Mouse (Mus musculus) adrenal gland, postnatal 4 days (tissue): ENCODE data around the gene Zfp512b. TPM values are rescaled to one million over a fixed set of nuclear protein-coding genes. Genes with fewer than 3 reads are reported as not detected.

Experiments
- DNase-seq, 2 experiments: peaks; one replicate each; pipeline ENCODE4 v3.0.0; 2021 to 2022; ENCODE audit warnings: low spot score in 2 of 2, mixed read lengths in 2 of 2
- total RNA-seq, 2 experiments: library from RNA; stranded (reverse); gene quantifications; 2 replicates each; pipeline ENCODE4 v1.2.3; 2021

The Zfp512b gene
- total RNA-seq, 2 experiments from 2014 or later = 141 to 143 TPM

DNA sequence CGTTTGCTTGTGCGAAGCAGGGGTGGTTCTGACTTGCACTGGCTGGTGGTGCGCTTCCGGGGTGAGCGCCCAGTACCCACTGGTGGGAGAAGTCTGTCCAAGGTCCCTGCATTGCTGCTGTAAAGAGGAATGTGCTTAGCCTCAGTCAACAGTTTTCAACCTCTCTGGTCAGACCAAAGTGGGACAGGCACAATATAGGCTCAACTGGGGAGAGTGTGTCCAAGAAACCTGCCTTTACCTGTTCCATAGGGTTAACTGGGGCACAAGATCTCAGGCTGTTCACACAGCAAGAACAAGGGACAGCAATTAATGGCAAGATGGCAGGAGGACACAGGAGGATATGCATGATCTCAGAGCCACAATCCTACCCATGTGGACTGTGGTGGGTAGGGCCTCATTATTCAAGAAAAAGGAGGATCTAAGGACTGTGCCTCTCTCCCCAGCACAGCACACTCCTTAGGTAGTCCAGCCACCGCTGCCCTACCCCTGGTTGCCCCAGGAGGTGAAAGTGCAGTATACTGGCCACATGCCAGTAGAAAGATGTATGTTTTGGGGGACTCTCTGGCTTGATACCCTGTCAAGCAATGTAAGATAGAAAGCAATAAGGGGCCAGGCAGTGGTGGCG lies 17.6 kb downstream of the Zfp512b start:
- no peak for DNase-seq

DNA sequence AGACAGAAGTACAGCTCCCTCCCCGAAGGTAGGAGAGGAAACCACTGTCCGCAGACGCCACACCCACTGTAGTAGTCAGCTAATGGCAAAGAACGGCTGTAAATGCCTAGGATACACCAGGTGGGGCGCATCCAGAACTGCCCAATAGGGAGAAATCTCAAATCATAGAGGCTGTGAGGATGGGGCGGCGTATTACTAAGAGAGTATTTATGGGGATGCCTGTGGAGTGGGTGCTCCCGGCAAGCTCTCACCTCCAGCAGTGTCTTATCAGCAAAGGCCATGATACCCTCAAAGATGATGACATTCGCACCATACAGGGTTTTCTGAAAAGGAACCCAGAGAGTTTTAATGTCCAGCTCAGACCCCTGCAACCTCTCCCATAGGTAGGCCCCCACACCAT lies 18.6 kb downstream of the Zfp512b start:
- no peak for DNase-seq

DNA sequence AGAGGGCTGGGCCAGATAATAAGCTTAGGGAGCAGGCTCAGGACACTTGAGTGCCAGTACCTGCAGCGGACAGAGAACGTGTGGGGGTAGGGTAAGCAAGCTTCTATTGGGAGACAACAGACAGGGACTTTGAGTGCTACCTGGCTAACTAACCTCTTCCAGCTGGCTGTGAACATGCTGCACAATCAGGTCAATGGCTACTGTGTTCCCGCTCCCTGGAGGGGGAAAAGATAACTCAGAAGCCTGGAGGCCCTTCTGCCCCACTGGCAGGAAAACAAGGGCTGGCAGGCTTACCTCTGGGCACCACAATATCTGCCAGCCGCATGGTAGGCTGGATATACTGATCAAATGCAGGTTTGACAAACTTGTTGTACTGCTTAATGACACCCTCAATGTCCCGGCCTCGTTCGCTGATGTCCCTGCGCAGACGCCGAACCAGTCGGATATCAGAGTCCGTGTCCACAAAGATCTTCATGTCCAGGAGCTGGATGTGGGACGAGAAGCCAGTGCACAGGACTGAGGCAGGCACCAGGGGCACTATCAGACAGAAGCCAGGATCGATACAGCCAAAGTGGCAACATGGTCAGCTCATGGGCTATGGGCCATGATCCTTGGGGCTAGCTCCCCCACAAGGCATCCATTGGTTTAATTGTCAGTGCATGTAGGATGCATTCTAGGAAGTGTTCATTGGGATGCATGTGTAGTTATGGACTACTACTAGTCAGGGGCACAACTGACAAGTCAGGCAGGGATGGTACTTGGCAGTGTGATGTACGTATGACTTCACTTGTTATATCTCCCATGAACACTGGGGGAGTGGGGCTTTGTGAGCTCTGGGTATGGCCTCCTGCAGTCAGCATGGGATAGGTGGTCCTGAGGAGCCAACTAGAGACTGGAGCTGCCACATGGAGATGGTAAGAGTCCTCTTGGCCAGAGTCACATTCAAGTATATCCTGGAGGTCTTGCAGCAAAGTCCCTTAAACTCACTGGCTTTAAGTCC lies 19.4 kb downstream of the Zfp512b start:
- DNase-seq = no peak

DNA sequence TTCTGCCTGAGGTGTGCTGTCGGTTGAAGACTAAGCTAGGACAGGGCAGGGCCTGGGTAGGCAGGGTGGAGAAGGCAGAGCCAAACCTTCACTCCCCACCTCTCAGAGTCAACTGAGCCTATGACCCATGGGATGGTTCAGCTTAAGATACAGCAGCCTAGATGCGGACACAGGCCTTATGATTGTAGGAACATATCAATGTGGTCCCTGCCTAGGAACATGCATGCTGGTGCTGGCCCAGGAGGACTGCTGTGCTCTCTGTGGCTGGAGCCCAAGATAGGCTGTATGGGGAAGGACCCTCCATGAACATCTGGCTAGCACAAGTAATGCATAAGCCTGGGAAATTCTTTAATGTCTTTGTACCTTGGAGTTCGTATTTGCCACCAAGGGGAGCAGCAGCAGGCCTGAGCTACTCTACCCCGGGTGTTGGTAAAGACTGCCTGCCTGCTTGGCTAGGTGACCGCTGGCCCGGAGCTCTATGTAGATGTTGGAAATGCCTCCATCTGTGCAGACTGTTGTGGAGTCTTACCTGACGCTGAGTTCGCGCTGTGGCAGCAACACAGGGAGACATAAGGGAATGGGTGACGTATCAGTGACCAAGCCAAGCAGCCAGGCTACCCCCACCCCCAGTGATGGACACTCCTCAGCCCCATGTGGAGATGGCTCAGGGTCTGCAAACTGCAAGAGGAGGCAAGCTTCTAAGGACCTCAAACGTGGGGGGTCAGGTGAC lies 20.5 kb downstream of the Zfp512b start:
- no peak for DNase-seq

DNA sequence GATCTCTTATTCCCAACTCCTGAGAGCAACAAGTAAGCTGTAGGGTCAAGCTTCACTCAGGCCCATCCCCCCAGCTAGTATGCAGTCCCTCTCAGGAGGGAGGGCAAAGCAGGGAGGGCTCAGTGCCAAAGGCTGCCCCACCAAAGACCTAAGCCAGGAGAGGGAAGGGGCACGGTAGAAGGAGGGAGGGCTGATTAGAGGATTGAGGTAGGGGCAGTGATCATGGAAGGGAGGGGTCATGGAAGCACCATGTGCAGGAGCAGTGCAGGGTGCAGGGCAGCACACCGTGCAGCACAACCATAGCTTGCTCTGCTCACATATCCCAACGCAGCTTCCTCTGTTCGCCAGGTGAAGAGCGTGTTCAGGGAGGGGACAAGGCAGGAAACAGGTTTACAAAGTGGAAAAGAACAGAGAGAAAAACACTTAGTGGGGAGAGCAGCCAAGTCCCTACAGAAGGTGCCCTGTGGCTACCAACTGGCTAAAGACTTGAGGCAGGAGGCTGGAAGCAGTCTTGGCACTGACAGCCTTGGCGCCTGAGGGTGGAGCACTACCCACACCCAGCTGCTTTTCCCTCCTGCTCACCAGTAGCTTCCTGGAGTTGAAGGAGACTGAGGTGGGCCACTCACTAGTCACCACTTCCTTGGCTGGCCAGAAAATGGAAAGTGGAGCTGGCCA lies 21.5 kb downstream of the Zfp512b start:
- no peak for DNase-seq

DNA sequence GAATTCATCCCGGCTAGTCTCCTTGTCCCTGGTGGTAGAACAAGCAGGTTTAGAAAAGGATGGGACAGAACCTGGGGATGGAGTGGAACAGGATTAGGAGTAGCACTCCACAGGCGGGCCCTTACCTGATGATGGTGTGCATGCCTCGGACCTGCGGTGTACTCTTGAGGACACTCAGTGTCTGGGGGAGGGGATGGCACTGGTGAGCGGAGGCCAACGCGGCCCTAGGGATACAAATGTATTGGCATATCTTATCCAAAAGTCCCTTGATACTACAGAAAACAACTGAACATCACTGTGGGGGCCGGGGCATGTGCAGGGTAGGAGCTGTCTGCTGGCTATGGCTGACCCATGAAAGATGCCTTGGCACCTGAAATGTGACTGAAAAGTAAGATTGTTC lies 22.2 kb downstream of the Zfp512b start:
- DNase-seq = no peak

DNA sequence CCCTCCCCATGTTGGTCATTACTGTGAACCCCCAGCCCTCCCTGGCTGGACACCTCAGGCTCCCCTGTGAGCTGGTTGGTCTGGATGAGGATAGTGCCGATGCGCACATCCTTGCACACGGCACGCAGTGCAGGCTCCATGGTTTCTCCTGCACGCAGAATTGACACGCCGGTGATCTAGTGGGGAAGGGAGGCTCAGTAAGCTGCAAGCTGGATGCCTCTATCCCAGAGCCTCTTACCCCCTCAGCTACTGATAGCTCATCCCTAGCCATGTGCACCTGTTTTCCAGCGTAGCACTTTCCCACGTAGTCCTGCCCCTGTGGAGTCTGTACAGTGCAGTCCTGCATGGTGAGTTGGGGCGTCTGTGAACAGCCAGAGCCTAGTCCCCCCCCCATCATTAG lies 22.7 kb downstream of the Zfp512b start:
- no peak for DNase-seq

DNA sequence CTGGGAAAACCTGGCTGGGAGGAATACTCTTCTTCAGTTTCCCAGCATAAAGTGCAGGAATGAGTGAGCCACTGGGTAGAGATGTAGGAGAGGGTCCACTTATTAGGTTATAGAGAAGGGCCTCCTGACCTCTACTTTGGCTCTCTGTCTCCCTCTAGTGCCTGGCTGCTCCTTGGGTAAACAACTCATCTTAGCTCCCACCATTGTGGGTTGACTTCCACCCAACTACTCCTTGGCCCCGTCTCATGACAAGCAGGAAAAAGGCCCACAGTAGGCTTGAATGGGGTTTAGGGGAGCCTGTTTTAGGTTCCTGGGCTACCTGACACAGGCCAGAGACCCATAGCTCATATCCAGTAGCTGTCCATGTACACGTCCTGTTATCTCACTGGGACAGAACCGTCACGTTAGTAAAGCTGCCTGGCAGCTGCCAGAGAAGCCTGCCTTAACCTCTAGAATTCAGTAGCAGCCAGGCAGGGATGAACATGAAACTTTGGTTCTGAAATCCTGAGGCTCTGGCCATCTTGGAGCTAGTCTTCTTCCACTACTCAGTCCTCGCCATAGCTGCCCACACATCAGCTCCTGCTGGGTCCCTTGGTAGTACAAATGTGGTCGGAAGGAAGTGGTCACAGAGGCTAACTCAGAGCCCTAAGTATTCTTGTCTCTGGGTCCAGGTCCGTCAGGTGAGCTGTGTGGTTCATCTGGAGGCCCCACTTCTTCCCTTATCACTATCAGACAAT lies 24.2 kb downstream of the Zfp512b start:
- no peak for DNase-seq

DNA sequence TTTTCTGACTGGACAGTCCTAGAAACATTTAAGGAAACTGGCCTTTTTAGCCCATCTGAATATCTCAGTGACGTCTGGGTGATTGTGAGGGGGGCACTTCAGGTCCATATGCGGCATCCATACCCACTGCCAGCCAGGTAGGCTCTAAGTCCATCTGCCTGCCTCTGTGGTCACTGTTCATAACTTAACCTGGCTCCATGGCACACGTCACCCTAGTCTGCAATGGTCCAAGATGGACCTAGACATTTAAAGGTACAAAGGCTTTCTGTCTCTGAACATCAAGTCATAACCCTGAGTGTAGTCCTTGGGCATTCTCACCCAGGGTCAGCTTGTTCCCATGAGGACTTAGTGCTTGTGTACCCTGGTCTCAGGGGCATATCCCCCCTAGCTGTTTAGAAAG lies 25.3 kb downstream of the Zfp512b start:
- DNase-seq = no peak

DNA sequence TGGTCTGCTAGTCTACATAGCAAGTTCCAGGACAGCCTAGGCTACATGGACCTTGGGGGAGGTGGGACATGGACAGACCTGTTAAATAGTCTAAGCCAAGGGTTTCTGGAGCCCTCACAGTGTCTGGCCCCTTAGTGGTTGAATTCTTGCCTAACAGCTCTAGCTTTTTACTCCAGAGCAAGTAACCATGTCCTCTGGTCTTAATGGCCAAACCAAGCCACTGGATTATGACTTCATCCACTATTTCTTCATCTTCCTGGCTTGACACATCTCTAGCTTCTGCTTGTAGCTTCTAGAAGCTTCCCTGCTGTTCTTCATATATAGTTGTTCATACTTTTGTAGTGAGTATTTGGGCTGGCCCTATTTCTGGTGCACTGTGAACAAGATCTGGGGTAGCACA lies 38.8 kb downstream of the Zfp512b start:
- DNase-seq = no peak

DNA sequence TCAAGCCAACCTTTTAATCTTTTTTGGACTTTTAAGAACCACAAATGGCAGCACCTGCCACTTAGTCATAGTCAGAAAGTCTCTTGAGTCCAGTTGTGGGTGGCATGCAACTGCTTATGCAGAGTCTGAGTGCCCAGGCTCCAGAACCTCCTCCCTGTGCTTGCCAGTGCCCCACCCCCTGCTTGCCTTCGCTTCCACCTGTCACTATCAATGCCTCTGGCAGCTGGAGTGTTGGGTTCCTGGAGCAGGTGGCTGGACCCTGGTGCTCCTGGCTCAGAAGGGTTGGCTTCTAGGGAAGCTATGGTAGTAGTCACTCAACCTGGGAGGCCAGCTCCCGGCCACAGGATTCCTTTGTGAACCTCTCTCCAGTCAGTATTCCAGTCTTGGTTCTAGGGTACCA lies 42.4 kb downstream of the Zfp512b start:
- DNase-seq = no peak

DNA sequence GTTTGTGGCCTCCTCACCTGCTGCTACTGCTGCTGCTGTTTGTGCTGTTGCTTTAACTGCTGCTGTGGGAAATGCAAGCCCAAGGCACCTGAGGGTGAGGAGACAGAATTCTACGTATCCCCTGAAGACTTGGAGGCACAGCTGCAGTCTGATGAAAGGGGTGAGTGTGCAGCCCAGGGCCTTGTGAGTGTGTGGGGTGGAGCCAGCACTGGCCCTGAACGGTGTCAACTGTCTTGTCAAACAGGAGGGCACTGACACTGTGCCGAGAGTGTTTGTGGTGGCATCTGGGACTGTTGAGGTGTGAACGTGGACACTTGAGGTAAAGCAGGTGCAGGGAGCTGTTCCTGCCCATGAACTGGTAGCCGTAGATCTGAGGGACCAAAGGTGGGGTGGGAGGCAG lies 43.9 kb downstream of the Zfp512b start:
- no peak for DNase-seq

DNA sequence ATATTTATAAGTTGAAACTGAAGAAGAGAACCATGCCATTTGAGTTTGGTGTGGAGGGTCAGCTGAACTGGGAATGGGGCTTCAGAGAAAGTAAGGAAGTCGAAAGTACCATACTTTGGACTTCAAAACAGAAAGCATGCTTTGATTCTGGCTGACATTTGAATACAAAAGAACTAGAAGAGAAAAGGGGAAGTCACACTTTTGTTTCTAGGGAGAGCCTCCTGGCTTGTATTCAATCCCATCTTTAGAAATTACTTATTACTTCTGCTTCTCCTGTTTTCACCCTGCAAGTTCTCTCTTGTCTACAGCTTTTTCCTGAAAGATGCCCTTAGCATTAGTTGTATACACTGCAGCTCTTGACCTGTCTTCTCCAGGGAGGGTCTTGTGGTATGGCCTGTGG lies 44.4 kb downstream of the Zfp512b start:
- DNase-seq = no peak

DNA sequence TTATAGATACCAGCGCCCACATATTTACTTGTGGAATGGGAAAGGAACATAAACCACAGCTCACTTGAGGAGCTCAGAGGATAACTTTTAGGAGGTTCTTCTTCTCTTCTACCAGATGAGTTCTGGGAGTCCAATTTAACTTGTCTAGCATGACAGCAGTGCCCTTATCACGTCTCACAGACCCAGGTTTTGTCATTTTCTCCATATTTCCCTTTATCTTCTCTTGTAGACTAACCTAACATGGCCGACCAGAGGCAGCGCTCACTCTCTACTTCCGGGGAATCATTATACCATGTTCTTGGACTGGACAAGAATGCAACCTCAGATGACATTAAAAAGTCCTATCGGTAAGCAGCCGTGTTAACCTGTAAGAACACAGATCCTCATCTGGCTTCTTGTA lies 46.5 kb downstream of the Zfp512b start:
- no peak for DNase-seq

DNA sequence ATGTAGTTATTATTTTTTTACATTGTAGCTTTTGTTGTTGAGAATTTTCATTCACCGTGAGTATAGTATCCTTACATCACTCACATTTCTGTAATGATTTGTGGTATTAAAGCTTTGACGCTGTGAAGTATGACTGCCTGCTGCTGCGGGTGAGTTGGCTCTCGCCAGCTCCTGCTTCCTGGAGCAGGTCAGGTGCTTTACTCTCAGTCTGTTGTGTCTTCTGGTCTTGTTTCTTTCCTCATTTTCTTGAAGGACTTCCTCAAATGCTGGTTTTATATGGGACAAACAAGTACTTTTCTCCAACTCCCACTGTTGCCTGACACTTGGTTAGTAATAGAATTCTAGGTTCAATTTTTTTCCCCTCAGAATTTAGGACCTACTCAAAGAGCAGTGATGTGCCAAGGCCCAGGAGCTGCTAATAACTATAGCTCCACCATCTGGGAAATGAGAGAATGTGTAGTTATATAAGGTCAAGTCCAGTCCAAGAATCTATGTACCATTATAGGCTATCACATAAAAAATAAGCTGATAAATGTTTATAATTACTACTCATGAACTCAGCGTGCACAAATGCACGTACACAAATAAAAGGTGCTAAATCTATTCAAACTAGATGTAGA lies 50.7 kb downstream of the Zfp512b start:
- DNase-seq = no peak

DNA sequence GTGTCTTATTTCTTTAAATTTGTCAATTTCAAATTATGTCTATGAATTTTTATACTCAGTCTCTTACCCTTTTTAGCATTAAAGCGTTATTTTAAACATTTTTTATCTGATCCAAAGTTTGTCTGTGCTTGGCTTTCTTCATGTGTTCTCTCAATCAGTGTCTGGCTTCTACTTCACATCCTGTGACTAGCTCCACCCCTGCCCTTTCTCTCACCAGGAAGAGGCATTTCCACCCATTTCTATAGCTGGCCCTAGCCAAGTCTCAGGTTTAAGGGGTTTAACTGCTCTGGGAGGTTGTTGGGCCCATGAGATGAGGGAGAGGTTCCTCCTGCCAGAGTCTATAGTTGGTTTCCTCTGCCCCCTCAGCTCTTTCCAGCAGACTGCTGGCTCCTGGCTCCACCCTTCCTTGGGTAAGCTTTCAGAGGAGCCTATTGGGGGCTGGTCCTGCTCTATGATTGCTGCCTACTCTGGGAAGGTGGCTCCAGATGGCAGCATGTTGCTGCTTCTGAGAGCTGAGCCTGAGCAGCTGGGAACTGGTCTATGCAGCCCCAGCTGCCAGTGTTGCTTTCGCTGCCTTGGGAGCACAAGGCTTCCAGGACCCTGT lies 55.1 kb downstream of the Zfp512b start:
- DNase-seq = no peak

DNA sequence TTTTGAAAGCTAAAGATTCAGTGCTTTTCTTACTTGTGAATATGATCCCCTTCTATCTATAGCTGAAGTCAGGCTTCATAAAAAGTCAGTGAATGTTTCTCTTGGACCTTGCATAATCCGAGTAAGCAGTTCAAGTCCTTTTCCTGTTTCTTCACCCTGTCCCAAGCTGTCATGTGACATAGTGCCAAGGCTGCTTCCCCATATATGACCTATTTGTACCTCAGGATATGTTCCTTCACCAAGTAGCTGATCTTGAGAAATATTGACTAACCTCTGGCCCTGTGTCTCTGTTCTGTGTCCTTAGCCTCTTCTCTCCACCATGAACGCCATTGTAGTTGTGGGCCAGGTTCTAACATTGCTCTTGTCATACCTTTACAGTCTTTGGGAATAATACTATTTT lies 56.2 kb downstream of the Zfp512b start:
- no peak for DNase-seq

DNA sequence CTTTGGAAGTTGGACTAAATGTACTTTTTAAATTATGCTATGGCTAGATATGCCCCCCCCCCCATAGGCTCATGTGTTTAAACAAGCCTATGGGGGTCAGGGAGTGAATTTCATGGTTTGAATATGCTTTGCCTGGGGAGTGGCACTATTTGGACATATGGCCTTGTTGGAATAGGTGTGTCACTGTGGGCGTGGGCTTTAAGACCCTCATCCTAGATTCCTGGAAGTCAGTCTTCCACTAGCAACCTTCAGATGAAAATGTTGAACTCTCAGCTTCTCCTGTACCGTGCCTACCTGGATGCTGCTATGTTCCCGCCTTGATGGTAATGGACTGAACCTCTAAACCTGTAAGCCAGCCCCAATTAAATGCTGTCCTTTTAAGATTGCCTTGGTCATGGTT lies 60.0 kb downstream of the Zfp512b start:
- DNase-seq = no peak
